Mouse (Mus musculus): ENCODE results near the gene Zfc3h1. TPM values are rescaled to one million over a fixed set of nuclear protein-coding genes. Genes with fewer than 3 reads are reported as not detected.

Gene Zfc3h1
- polyA plus RNA-seq, 1 experiment, result 5.3 TPM

GRCm38 (mm10) chr10:115465072-115465471 is 80.3 kb downstream of the Zfc3h1 start:
- WGBS, result 87% methylated on average over 7 of the region's 7 CpGs
- Histone ChIP-seq H3K27ac (ENCODE audit: insufficient read depth, low read depth, low read length) (no peak overlapping the region), H3K4me3 (ENCODE audit: low read depth, low read length) (no peak overlapping the region), H3K36me3 (ENCODE audit: control insufficient read depth, insufficient read depth, low read length) (no peaks in the 10 kb centered on the region), H3K27me3 (ENCODE audit: control insufficient read depth, insufficient read depth, low read length) (no peaks in the 10 kb centered on the region), H3K4me1 (ENCODE audit: control insufficient read depth, insufficient read depth, insufficient read length, low read length) (no peaks in the 10 kb centered on the region)
- TF ChIP-seq CTCF (IDR thresholded peaks at IDR 0.05; ENCODE audit: extremely low read depth, insufficient read length, insufficient replicate concordance, low read depth, low read length) (no peak), POLR2A (IDR thresholded peaks at IDR 0.05; ENCODE audit: low read depth, low read length) (no peak)

- Histone ChIP-seq H3K4me3 (ENCODE audit: low read depth, low read length) (no peak overlapping the region), H3K36me3 (ENCODE audit: control insufficient read depth, insufficient read depth, low read length) (no peaks in the 10 kb centered on the region), H3K27ac (ENCODE audit: insufficient read depth, low read depth, low read length) (no peak overlapping the region), H3K4me1 (ENCODE audit: control insufficient read depth, insufficient read depth, insufficient read length, low read length) (no peaks in the 10 kb centered on the region), H3K27me3 (ENCODE audit: control insufficient read depth, insufficient read depth, low read length) (no peaks in the 10 kb centered on the region)
- 63% methylated on average over 6 of the region's 6 CpGs for WGBS
- no peak for TF ChIP-seq POLR2A (IDR thresholded peaks at IDR 0.05; ENCODE audit: low read depth, low read length)
- no peak for TF ChIP-seq CTCF (IDR thresholded peaks at IDR 0.05; ENCODE audit: extremely low read depth, insufficient read length, insufficient replicate concordance, low read depth, low read length)
These were observed 81.0 kb downstream of the Zfc3h1 start for GRCm38 (mm10) chr10:115465778-115466177.

DNA sequence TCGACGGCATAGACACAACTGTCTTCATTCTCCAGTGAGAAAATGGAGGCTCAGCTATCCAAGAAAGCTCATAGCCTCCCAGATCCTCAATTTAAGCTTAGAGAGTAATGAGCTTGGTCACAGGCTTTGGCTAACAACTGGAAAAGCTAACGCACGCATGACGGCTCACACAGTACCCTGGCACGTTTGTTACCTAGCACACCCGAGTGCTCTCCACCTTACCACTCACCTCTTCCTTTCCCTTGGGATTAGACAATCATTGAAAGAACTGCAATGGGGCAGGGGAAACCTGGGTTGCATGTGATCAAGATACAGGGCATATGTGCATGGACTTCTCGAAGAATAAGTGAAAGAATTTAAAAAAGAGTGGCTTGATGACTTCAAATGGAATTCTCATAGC is 83.2 kb downstream of the Zfc3h1 start:
- Histone ChIP-seq H3K27ac (ENCODE audit: insufficient read depth, low read depth, low read length) (no peak overlapping the region), H3K4me1 (ENCODE audit: control insufficient read depth, insufficient read depth, insufficient read length, low read length) (no peaks in the 10 kb centered on the region), H3K36me3 (ENCODE audit: control insufficient read depth, insufficient read depth, low read length) (no peaks in the 10 kb centered on the region), H3K27me3 (ENCODE audit: control insufficient read depth, insufficient read depth, low read length) (no peaks in the 10 kb centered on the region), H3K4me3 (ENCODE audit: low read depth, low read length) (no peak overlapping the region)
- whole genome bisulfite sequencing, result 91% methylated on average over 8 of the region's 8 CpGs
- no peak for TF ChIP-seq CTCF (IDR thresholded peaks at IDR 0.05; ENCODE audit: extremely low read depth, insufficient read length, insufficient replicate concordance, low read depth, low read length)
- TF ChIP-seq POLR2A (IDR thresholded peaks at IDR 0.05; ENCODE audit: low read depth, low read length), result no peak

DNA sequence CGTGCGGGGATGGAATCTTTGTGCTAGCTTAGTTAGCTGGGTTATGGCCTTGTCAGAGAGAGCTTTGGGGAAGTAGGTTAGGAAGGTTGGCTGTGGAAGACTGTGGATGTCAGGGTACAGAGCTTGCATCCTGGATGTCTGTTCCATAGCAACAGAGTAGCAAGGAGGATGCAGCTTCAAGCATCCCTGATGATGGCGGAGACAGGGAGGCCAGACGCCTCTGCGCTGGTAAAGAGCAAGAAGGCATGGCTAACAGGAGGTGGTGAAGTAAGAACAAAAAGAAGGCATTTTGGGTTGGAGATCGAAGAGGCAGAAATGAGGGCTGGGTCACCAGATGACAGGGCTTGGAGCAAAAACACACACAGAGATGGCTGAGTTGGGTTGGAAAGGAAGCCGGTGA is 83.9 kb downstream of the Zfc3h1 start:
- Histone ChIP-seq H3K27ac (ENCODE audit: insufficient read depth, low read depth, low read length) (no peak overlapping the region), H3K4me1 (ENCODE audit: control insufficient read depth, insufficient read depth, insufficient read length, low read length) (no peaks in the 10 kb centered on the region), H3K27me3 (ENCODE audit: control insufficient read depth, insufficient read depth, low read length) (no peaks in the 10 kb centered on the region), H3K36me3 (ENCODE audit: control insufficient read depth, insufficient read depth, low read length) (no peaks in the 10 kb centered on the region), H3K4me3 (ENCODE audit: low read depth, low read length) (no peak overlapping the region)
- no peak for TF ChIP-seq CTCF (IDR thresholded peaks at IDR 0.05; ENCODE audit: extremely low read depth, insufficient read length, insufficient replicate concordance, low read depth, low read length)
- TF ChIP-seq POLR2A (IDR thresholded peaks at IDR 0.05; ENCODE audit: low read depth, low read length), result no peak
- WGBS, result 85% methylated on average over 7 of the region's 7 CpGs

DNA sequence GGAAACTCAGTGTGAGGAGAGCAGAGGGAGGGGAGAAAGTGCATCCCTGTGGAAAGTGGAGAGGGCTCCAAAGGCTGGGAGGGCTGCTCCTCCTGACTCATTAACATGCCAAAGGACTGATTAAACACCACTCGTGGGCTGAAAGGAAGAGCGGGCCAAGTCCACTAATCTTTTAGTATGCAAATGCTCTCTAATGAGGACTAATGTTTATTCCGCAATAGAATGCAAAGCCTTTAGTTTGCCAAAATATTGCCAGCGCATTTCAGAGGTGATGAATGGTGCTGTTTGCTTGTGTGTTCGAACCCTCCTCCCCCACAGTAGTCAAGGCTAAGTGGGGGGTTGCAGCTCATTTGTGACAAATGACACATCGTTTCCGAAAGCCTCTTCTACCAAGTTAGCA is 84.3 kb downstream of the Zfc3h1 start:
- Histone ChIP-seq H3K4me1 (ENCODE audit: control insufficient read depth, insufficient read depth, insufficient read length, low read length) (no peaks in the 10 kb centered on the region), H3K27me3 (ENCODE audit: control insufficient read depth, insufficient read depth, low read length) (no peaks in the 10 kb centered on the region), H3K36me3 (ENCODE audit: control insufficient read depth, insufficient read depth, low read length) (no peaks in the 10 kb centered on the region), H3K27ac (ENCODE audit: insufficient read depth, low read depth, low read length) (no peak overlapping the region), H3K4me3 (ENCODE audit: low read depth, low read length) (no peak overlapping the region)
- WGBS, result 75% methylated on average over 7 of the region's 7 CpGs
- no peak for TF ChIP-seq POLR2A (IDR thresholded peaks at IDR 0.05; ENCODE audit: low read depth, low read length)
- no peak for TF ChIP-seq CTCF (IDR thresholded peaks at IDR 0.05; ENCODE audit: extremely low read depth, insufficient read length, insufficient replicate concordance, low read depth, low read length)

DNA sequence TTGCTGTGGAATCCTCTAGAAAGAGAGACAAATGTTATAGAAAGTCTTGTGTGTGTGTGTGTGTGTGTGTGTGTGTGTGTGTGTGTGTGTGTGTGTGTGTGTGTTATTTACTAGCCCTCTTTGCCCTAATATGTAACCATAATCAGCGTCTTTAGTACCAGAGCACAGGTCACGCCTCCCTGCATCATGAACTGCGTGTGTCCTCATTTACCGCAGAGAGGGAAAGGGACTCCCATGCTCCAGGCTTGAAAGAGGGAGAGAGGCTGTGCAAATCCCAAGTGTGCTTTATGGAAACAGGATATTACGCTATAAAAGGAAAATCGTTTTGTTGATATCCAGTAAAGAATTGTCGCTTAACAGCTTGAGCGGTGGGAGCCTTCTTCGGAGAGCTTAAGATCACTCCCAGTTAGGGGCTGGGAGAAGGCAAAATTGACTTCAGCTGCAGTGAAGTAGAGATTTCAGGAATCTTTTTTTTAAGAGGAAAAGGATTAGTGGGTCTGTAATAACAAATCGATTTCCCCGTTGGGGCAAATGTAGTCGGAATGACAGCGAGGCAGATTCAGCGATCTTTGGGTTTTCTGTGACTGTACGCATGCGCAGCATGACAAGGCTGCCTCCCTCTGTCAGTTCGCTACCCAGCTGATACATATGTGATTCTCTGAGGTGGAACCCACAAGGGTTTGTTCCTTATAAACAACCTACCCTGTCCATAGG is 86.0 kb downstream of the Zfc3h1 start:
- no peaks in the 10 kb centered on the region for H3K27me3 ChIP-seq (ENCODE audit: control insufficient read depth, insufficient read depth, low read length)
- 71% methylated on average over 17 of the region's 17 CpGs for WGBS
- TF ChIP-seq POLR2A (IDR thresholded peaks at IDR 0.05; ENCODE audit: low read depth, low read length) (no peak), CTCF (IDR thresholded peaks at IDR 0.05; ENCODE audit: extremely low read depth, insufficient read length, insufficient replicate concordance, low read depth, low read length) (no peak)
- no peak overlapping the region for H3K27ac ChIP-seq (ENCODE audit: insufficient read depth, low read depth, low read length)
- H3K4me1 ChIP-seq (ENCODE audit: control insufficient read depth, insufficient read depth, insufficient read length, low read length), result no peaks in the 10 kb centered on the region
- H3K36me3 ChIP-seq (ENCODE audit: control insufficient read depth, insufficient read depth, low read length), result no peaks in the 10 kb centered on the region
- H3K4me3 ChIP-seq (ENCODE audit: low read depth, low read length), result no peak overlapping the region

- Histone ChIP-seq H3K4me1 (ENCODE audit: control insufficient read depth, insufficient read depth, insufficient read length, low read length) (no peaks in the 10 kb centered on the region), H3K36me3 (ENCODE audit: control insufficient read depth, insufficient read depth, low read length) (no peaks in the 10 kb centered on the region), H3K27me3 (ENCODE audit: control insufficient read depth, insufficient read depth, low read length) (no peaks in the 10 kb centered on the region), H3K4me3 (ENCODE audit: low read depth, low read length) (no peak overlapping the region), H3K27ac (ENCODE audit: insufficient read depth, low read depth, low read length) (no peak overlapping the region)
- TF ChIP-seq CTCF (IDR thresholded peaks at IDR 0.05; ENCODE audit: extremely low read depth, insufficient read length, insufficient replicate concordance, low read depth, low read length) (no peak), POLR2A (IDR thresholded peaks at IDR 0.05; ENCODE audit: low read depth, low read length) (no peak)
- 86% methylated on average over 6 of the region's 6 CpGs for WGBS
These were observed 88.6 kb downstream of the Zfc3h1 start for GRCm38 (mm10) chr10:115473213-115473961.

Measured in small intestine, adult 2 months (tissue).